Mouse (Mus musculus): ENCODE data around the gene Thbs3. TPM values are rescaled to one million over a fixed set of nuclear protein-coding genes. Genes with fewer than 3 reads are reported as not detected.

The Thbs3 gene
- 29.0 and 29.2 TPM in 2 replicates for polyA plus RNA-seq (2015; fragmentation: Nextera tagmentation; extraction: Ambion mirVana)

- peaks cover 19% of the 10 kb centered on the region for H3K4me1 ChIP-seq
- no peaks in the 10 kb centered on the region for H3K9me3 ChIP-seq
- peak within 1 kb of the TSS; percentile 67 for H3K9ac ChIP-seq
- no peaks in the 10 kb centered on the region for H3K36me3 ChIP-seq
- H3K4me2 ChIP-seq = peak within 1 kb of the TSS; percentile 83
- 2% methylated on average over 19 of the region's 19 CpGs for WGBS
- H3K27ac ChIP-seq = peak within 1 kb of the TSS; percentile 98
- no peaks in the 10 kb centered on the region for H3K27me3 ChIP-seq (replicated peaks)
- ATAC-seq (ENCODE audit: insufficient read depth, low FRiP score, low read depth) = no peak
- peak within 1 kb of the TSS; percentile 89 for H3K4me3 ChIP-seq (replicated peaks)
Measured at GRCm38 (mm10) chr3:89214681-89215411, at the start of gene Thbs3. Thbs3 (plus strand) TSS chr3:89215180.

GRCm38 (mm10) chr3:89165268-89165870 lies 49.6 kb upstream of the Thbs3 start:
- Histone ChIP-seq H3K27me3 (replicated peaks) (no peaks in the 10 kb centered on the region), H3K9ac (peak overlapping the region; percentile 90), H3K27ac (peak overlapping the region; percentile 98), H3K9me3 (no peaks in the 10 kb centered on the region), H3K36me3 (peaks cover 25% of the 10 kb centered on the region), H3K4me3 (replicated peaks) (peak overlapping the region; percentile 92), H3K4me2 (peak overlapping the region; percentile 54), H3K4me1 (peaks cover 16% of the 10 kb centered on the region; the same call in 1 of the 2 replicates)
- no peak for ATAC-seq (ENCODE audit: insufficient read depth, low FRiP score, low read depth)
- WGBS = 20% methylated on average over 12 of the region's 12 CpGs

- 92% methylated on average over 19 of the region's 19 CpGs for WGBS
Measured at GRCm38 (mm10) chr3:89166945-89167344, 48.0 kb upstream of the Thbs3 start.

GRCm38 (mm10) chr3:89174844-89175243 lies 40.1 kb upstream of the Thbs3 start:
- ATAC-seq (ENCODE audit: insufficient read depth, low FRiP score, low read depth) = no peak
- Histone ChIP-seq H3K4me1 (peaks cover 9% of the 10 kb centered on the region), H3K9ac (no peak overlapping the region), H3K9me3 (no peaks in the 10 kb centered on the region), H3K36me3 (peaks cover 52% of the 10 kb centered on the region), H3K27ac (no peak overlapping the region), H3K27me3 (replicated peaks) (no peaks in the 10 kb centered on the region), H3K4me3 (replicated peaks) (no peak overlapping the region), H3K4me2 (no peak overlapping the region)
- 90% methylated on average over 11 of the region's 11 CpGs for WGBS

More at GRCm38 (mm10) chr3:89166945-89167344, 48.0 kb upstream of the Thbs3 start:
- H3K4me1 ChIP-seq = peaks cover 16% of the 10 kb centered on the region; the same call in 1 of the 2 replicates
- H3K4me3 ChIP-seq (replicated peaks) = no peak overlapping the region
- H3K27me3 ChIP-seq (replicated peaks) = no peaks in the 10 kb centered on the region
- H3K27ac ChIP-seq = no peak overlapping the region
- ATAC-seq (ENCODE audit: insufficient read depth, low FRiP score, low read depth) = no peak
- H3K9me3 ChIP-seq = no peaks in the 10 kb centered on the region
- peaks cover 31% of the 10 kb centered on the region for H3K36me3 ChIP-seq
- H3K9ac ChIP-seq = no peak overlapping the region
- no peak overlapping the region for H3K4me2 ChIP-seq

- peaks cover 9% of the 10 kb centered on the region for H3K4me1 ChIP-seq
- no peaks in the 10 kb centered on the region for H3K27me3 ChIP-seq (replicated peaks)
- ATAC-seq (ENCODE audit: insufficient read depth, low FRiP score, low read depth) = no peak
- no peaks in the 10 kb centered on the region for H3K9me3 ChIP-seq
- no peak overlapping the region for H3K9ac ChIP-seq
- no peak overlapping the region for H3K27ac ChIP-seq
- no peak overlapping the region for H3K4me3 ChIP-seq (replicated peaks)
- no peak overlapping the region for H3K4me2 ChIP-seq
- 92% methylated on average over 10 of the region's 10 CpGs for WGBS
- H3K36me3 ChIP-seq = peaks cover 48% of the 10 kb centered on the region
Measured at GRCm38 (mm10) chr3:89175544-89175943, 39.4 kb upstream of the Thbs3 start.

GRCm38 (mm10) chr3:89176421-89176820 lies 38.6 kb upstream of the Thbs3 start:
- H3K4me2 ChIP-seq = no peak overlapping the region
- WGBS = 80% methylated on average over 7 of the region's 7 CpGs

GRCm38 (mm10) chr3:89177242-89178106 lies 37.5 kb upstream of the Thbs3 start, which contains the start of gene Scamp3:
Scamp3 (plus strand) TSS chr3:89177473.
- peak; percentile 95 for ATAC-seq (ENCODE audit: insufficient read depth, low FRiP score, low read depth)
- WGBS = under 1% methylated on average over 43 of the region's 43 CpGs
- H3K9ac ChIP-seq = peak within 1 kb of the TSS; percentile 77
- peak within 1 kb of the TSS; percentile 69 for H3K4me3 ChIP-seq (replicated peaks)
- H3K27ac ChIP-seq = peak within 1 kb of the TSS; percentile 77
- H3K4me1 ChIP-seq = peaks cover 9% of the 10 kb centered on the region
- no peaks in the 10 kb centered on the region for H3K27me3 ChIP-seq (replicated peaks)
- peak within 1 kb of the TSS; percentile 85 for H3K4me2 ChIP-seq
- peaks cover 57% of the 10 kb centered on the region for H3K36me3 ChIP-seq
- no peaks in the 10 kb centered on the region for H3K9me3 ChIP-seq

More at GRCm38 (mm10) chr3:89176421-89176820, 38.6 kb upstream of the Thbs3 start:
- H3K36me3 ChIP-seq = peaks cover 51% of the 10 kb centered on the region
- H3K9ac ChIP-seq = no peak overlapping the region
- no peak overlapping the region for H3K4me3 ChIP-seq (replicated peaks)
- no peak overlapping the region for H3K27ac ChIP-seq
- ATAC-seq (ENCODE audit: insufficient read depth, low FRiP score, low read depth) = no peak
- H3K9me3 ChIP-seq = no peaks in the 10 kb centered on the region
- H3K4me1 ChIP-seq = peaks cover 9% of the 10 kb centered on the region
- H3K27me3 ChIP-seq (replicated peaks) = no peaks in the 10 kb centered on the region

GRCm38 (mm10) chr3:89178107-89178385 lies 36.9 kb upstream of the Thbs3 start:
- peak overlapping the region; percentile 85 for H3K4me2 ChIP-seq
- H3K4me3 ChIP-seq (replicated peaks) = peak overlapping the region; percentile 69
- no peaks in the 10 kb centered on the region for H3K27me3 ChIP-seq (replicated peaks)
- H3K4me1 ChIP-seq = peaks cover 12% of the 10 kb centered on the region
- peak overlapping the region; percentile 77 for H3K27ac ChIP-seq
- WGBS = 4% methylated on average over 6 of the region's 6 CpGs
- H3K9me3 ChIP-seq = no peaks in the 10 kb centered on the region
- peak overlapping the region; percentile 77 for H3K9ac ChIP-seq
- ATAC-seq (ENCODE audit: insufficient read depth, low FRiP score, low read depth) = no peak
- peaks cover 51% of the 10 kb centered on the region for H3K36me3 ChIP-seq

- H3K9ac ChIP-seq = no peak overlapping the region
- H3K36me3 ChIP-seq = peaks cover 41% of the 10 kb centered on the region
- no peak for ATAC-seq (ENCODE audit: insufficient read depth, low FRiP score, low read depth)
- no peak overlapping the region for H3K4me3 ChIP-seq (replicated peaks)
- no peak overlapping the region for H3K4me2 ChIP-seq
- H3K9me3 ChIP-seq = no peaks in the 10 kb centered on the region
- H3K27ac ChIP-seq = no peak overlapping the region
- 88% methylated on average over 11 of the region's 11 CpGs for WGBS
- no peaks in the 10 kb centered on the region for H3K27me3 ChIP-seq (replicated peaks)
- peaks cover 19% of the 10 kb centered on the region for H3K4me1 ChIP-seq
Measured at GRCm38 (mm10) chr3:89179056-89179455, 35.9 kb upstream of the Thbs3 start.

- no peak overlapping the region for H3K27ac ChIP-seq
- no peak for ATAC-seq (ENCODE audit: insufficient read depth, low FRiP score, low read depth)
- no peaks in the 10 kb centered on the region for H3K9me3 ChIP-seq
- H3K27me3 ChIP-seq (replicated peaks) = no peaks in the 10 kb centered on the region
- no peak overlapping the region for H3K9ac ChIP-seq
- H3K4me3 ChIP-seq (replicated peaks) = no peak overlapping the region
- H3K4me1 ChIP-seq = peaks cover 29% of the 10 kb centered on the region
- H3K36me3 ChIP-seq = peaks cover 20% of the 10 kb centered on the region
- H3K4me2 ChIP-seq = no peak overlapping the region
- 91% methylated on average over 27 of the region's 27 CpGs for WGBS
Measured at GRCm38 (mm10) chr3:89181749-89182500, 33.1 kb upstream of the Thbs3 start.

- peak overlapping the region; percentile 84 for H3K4me2 ChIP-seq
- no peaks in the 10 kb centered on the region for H3K27me3 ChIP-seq (replicated peaks)
- WGBS = 41% methylated on average over 7 of the region's 7 CpGs
- H3K36me3 ChIP-seq = peaks cover 20% of the 10 kb centered on the region
- H3K9ac ChIP-seq = no peak overlapping the region
- H3K9me3 ChIP-seq = no peaks in the 10 kb centered on the region
- H3K4me3 ChIP-seq (replicated peaks) = peak overlapping the region; percentile 68; the same call in 1 of the 2 replicates
- peak overlapping the region; percentile 8; the same call in 1 of the 2 replicates for H3K27ac ChIP-seq
- peaks cover 29% of the 10 kb centered on the region for H3K4me1 ChIP-seq
- no peak for ATAC-seq (ENCODE audit: insufficient read depth, low FRiP score, low read depth)
Measured at GRCm38 (mm10) chr3:89182531-89183057, 32.4 kb upstream of the Thbs3 start.
